Mouse (Mus musculus) right cerebral cortex, postnatal 25 days (tissue): ENCODE results near the gene St3gal3.

Source experiments
- DNase-seq: peaks from one replicate; pipeline ENCODE4 v3.0.0; 2022

Gene St3gal3

DNA sequence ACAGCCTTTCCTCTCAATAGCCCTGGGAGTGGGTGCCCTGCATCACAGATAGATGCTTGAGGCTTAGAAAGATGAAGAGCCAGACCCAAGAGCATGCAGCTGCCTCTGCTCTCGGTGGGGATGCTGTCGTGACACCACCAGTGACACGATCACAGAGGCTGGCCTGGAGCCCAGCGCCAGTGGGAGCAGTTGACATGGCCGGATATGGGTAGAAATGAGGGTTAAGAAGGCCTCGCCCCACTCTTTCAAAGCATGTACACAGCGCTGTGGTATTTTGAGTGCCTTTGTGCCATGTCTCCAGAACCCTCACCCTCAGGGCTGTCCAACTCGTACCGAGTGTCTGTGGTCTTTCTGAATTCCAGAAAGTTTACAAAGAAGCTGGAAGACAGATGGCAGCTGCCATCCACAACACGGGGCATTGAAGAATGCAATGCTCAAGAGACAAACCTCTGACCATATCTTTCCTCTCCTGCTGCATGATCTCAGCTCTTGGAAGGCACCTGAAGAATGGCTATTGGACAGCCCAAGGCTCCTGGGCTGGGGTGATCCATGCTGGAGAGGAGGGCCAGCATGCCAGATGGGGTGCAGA, 118.3 kb downstream of the St3gal3 start:
- DNase-seq = no peak

DNA sequence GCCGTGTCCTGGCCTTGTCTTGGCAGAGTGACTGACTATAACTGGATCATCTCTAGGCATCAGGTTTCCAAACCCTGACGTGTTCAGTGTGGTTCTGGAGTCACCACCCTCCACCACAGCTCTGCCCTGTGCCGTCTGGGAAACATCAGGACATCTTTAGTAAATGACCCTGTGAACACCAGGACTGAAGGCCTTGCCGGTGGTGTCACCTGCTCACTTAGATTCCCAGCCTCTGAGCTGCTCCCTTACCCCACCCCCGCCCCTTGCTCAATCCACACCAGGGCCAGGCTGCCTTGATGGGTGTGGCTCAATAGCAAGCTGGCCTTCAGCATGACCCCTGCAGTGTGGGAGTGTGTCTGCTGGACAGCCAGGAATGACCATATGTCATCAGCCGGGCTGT, 119.1 kb downstream of the St3gal3 start:
- no peak for DNase-seq

DNA sequence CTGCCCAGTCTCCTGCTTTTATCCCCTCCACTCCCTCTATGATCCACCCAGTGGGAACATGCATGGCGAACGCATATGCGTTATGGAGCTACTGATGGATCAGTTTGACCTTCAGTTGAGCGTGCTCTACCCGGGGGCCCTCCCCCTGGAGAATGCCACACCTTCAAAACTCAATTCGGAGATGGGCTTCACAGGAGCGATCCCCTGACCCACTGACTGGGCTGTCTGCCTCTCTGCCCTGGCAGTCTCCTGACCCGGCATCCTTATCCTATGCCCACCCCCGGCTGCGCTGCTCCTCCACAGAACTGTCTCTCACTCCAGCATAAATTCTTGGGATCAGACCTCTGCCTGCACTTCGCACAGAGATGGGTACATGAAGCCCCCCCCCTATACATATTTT, 119.6 kb downstream of the St3gal3 start:
- DNase-seq = no peak

DNA sequence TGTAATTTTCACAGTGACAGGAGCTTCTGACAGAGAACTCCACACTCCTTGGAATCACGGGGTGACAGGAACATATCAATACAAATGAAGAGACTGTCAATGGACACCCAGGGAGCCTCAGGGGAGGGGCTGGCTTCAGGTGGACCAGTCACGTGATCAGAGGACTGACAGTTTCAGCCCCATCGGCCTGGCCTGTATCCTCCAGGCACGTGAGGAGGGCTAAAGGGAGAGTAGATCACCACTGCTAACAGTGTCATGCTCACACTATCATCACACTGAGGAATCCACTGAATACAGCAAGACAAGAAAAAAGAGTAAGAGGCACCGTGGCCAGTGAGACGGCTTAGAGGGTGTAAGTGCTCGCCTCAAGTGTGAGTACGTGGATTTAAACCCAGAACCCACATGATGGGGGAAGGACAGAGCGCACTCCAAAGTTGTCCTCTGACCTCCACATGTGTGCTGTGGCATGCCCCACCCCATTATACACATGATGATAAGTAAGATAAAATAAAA, 124.0 kb downstream of the St3gal3 start:
- DNase-seq = no peak

DNA sequence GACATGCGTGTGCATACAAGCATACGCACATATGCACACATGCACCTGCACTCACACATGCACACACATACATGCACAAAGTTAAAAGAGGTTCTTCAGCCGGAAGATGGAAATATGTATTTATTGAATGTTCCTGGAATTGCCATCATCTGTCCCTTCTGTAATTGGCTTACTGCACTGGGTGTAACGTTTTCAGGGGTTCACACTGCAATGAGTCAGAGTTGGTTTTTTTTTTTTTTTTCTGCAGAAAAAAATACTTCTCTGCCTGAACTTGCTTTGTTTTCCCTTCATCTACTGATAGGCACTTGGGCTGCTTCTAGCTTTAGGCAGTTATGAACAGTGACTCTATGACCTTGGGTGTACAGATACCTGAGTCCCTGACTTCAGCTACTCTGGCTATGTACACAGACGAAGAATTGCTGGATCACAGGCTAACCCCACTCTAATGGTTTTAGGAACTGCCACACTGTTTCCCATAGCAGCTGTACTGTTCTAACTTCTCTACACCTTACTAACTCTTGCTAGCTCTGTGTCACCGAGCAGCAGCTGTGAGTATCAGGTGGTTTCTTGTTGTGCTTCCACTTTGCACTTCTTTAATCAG, 126.2 kb downstream of the St3gal3 start:
- DNase-seq = no peak

DNA sequence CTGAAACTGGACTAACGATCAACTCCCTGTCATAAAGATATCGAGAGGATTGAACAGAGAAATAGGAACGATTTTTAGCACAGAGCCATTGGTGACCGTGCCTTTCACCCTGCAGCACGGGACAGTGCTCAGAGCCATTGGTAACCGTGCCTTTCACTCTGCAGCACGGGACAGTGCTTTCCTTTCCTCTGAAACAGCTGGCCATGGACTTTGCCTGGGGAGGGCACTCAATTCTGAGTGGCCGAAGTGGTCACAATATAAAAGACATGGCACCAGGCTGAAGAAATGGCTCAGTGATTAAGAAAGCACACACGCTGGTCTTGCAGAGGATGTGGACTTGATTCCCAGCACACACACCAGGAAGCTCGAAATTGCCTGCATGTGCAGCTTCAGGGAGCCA, 133.4 kb downstream of the St3gal3 start:
- DNase-seq = no peak

DNA sequence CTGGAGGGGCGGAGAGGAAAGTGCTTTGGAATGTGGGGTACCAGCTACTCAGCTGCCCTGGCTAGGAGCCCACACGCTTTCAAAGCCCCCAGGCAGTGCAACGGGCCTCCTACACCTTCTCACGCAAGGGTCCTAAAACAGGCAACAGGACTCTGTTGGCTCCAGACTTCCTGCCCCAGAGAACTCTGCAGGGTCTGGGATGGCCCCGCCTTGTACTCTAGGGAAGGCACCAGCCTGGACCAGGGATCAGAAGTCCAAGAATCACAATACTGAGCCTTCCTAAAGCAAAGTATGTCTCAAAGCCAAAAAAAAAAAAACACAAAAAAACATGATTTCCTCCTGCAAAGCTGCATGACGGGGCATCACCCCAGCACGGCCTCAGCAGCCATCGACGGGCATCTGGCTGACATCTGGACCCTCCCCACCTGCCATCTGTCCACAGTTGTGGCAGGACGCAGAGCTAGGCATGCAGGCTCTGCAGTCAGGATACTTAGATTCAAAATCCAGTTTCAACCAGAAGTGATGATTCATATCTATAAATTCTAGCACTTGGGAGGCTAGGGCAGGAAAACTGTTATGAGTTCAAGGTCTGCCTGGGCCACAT, 134.0 kb downstream of the St3gal3 start:
- no peak for DNase-seq

DNA sequence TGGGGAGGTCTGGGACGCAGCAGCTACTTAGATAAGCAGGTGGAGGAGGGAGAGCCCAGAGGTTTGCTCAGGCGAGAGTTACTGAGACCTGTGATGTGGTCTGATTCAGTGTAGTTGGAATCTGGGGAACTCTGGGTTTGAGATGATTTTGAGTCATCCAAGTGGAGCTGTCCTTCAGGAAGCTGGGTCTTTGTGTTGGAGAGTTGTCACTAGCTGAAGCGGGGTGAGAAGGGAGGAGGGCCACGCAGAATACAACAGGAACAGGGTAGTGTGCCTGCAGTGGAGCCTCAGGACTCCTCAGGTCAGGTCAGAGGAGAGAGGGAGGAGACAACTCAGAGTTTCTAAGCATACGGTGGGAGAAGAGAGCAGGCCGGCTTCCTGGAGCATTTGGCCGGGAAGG, 134.8 kb downstream of the St3gal3 start:
- DNase-seq = no peak

DNA sequence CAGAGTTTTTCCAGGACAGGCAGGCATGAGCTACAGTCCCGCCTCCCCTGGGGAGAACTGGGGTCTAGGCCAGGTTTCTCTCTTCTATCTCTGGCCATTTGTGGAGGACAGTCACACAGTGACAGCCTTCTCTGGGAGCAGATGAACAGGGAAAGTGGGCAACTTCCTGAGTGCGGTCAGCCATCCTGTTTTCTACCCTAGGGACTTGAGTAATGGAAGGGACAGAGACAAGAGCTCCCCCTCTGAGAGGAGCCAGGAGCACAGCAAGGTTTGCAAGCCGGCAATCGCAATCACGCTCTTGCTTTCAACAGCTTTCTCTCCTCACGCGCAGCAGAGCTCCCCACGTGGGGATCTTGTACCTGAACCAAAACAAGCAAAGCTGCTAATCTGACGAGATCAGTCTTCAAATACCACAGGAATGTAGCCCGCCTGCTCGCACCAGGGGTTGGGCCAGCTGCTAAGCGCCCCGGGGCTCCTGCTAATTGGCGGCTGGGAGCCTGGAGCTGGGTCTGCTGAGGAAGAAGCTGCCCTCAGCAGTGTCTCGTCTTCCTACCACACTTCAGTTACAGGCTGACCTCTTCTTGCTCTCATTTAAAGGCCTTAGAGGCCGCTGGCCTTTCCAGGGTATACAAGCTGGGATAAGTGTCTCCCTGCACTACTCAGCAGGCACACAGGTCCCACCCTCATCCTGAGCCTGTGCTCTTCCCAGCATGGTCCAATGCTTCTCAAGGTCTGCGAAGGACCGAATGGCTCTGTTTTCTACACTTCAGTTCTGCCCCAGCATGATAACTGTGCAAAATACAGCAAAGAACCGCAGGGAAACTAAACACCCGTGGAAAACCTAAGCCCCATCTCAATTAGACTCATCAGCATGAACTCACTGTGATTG, 137.1 kb downstream of the St3gal3 start:
- peak; percentile 31 for DNase-seq

DNA sequence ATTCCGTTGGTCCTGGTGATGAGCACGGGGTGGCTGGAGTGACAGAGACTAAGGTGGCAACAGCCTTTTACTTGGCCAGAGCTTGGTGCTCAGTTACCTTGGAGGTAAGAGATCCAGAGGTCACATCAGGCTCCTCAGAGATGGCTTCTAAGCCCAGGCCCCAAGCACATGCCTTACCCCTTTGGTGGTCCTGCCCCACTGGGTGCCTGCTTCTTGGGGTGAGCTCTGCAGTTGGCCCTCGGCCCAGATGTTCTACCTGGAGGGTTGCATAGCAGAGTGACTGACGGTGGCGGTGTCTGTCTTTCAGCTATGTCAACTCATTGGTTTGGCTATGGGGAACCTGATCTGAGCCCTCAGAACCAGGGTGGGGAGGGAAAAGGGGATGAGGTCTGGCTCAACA, 138.0 kb downstream of the St3gal3 start:
- DNase-seq = no peak

DNA sequence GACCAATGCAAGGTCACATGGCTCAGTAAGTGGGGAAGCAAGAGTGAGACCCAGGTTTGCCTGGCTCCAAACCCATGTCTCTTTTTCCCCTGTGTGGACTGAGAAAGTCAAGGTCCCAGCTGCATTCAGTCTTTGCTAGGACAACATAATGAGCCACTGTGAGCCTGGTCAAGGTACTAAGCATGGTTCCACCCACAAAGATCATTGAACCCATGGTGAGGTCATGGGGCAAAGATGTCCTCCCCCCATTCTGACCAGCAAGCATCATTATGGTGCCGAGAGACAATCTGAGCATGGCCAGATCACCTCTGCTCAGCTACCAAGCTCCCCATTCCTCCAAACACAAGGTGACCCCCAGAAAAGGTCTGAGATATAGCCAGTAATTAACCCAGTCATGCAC, 139.3 kb downstream of the St3gal3 start:
- no peak for DNase-seq

DNA sequence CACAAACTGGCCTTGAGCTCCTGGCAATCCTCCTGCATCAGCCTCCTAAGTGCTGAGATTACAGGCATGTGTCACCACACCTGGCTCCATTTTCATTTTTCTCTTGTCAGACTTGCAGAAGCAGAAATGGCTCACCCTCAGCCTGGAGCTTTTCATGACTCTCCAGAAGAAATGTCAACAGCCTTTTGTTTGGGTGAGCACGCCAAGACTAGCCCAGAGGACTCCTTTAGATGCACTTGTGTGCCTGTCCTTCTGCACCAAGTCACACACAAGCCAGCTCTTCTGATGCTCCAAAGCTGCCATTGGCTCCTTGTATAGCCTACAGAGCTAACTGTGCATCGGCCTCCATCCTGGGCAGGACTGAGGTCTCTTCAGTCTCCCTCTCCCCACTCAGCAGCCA, 141.3 kb downstream of the St3gal3 start:
- no peak for DNase-seq

DNA sequence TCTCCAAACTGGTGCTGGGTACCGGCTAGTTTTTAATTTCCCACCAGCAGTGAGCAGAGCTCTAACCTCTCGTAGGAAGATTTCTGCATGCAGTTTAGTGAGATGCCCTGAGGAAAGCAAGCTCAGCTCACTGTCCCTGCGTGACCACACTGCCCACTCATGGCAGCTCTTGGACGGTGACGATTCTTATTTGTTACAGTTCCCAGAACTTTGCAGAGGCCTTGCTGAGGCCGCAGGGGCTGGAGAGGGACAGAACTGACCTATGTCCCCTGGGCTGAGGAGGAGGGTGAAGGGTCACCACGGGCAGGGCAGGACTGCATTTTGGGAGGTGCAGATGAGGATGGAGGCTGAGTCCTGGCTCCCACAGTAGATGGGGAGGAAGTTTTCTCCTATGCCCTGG, 141.8 kb downstream of the St3gal3 start:
- no peak for DNase-seq

DNA sequence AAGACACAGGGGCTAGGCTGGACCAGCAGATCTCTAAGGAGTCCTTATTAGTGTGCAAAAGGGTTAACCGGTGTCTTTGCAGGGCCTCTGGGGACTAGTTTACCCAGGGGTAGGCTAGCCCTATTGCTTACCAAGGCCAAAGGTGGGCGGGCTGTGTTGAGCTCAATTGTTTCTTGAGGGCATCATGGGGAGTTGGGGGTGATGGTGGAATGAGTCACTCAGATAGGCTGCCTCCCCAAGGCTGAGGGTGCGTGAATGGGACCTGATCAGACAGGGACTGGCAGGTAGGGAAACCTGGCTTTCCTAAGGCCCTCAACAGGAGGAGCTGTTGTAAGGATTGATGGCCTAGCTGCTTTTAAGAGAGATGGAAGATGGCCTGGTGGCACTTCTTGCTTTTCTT, 142.7 kb downstream of the St3gal3 start:
- DNase-seq = no peak

DNA sequence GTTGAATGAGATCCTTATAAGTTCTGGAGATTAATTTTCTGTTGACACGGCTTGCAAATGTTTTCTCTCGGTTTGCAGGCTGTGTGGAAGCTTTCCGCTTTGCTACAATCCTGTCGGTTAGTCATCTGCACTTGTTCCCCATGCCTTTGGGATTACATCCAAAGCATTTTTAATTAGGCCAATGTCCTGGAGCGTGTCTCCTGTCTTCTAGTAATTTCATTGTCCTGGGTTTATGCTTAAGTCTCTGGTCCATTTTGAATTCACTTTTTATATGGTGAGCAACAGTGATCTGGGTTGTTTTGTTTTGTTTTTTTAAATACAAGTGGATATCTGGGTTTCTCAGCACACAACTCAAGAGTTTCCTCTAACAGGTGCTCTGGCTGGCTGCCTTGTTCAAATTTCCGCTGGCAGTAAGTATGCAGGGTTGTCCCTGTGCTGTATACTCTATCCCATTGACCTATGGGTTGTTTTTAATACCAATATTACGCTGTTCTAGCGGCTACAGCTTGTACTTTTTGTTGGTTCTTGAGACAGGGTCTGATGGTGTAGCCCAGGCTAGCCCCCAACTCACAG, 143.6 kb downstream of the St3gal3 start:
- DNase-seq = no peak

DNA sequence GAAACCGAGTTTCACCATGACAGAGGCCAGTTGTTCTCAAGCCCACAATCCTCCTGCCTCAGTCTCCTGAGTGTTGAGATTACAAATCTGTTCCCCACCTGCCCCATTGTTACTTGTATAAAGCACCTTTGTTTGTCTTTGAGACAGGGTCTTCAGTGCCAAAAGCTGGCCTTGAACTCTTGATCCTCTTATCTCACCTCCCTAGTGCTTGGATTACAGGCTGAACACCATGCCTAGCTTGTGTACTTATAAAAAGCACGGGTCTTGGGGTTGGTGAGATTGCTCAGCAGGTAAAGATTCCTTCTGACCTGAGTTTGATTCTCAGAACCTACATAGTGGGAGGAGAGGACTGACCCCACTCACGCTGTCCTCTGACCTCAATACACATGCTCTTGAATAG, 144.1 kb downstream of the St3gal3 start:
- no peak for DNase-seq

DNA sequence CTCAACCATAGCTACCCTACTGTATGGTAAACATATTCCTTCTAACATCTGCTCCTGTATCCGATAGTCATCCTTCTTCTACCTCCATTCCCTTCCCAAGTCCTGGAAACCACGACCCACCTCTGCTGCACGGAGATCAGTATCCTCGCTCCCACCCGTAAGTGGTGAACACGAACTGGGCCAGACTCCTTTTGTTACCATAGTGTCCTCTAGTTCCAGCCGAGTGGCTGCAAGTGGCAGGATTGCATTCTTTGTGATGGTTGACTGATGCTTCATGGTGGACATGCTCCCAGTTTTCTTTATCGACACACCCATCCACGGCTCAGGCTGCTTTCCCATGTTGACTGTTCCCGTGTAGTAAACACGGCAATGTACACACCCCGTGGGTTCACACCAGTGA, 144.9 kb downstream of the St3gal3 start:
- no peak for DNase-seq

DNA sequence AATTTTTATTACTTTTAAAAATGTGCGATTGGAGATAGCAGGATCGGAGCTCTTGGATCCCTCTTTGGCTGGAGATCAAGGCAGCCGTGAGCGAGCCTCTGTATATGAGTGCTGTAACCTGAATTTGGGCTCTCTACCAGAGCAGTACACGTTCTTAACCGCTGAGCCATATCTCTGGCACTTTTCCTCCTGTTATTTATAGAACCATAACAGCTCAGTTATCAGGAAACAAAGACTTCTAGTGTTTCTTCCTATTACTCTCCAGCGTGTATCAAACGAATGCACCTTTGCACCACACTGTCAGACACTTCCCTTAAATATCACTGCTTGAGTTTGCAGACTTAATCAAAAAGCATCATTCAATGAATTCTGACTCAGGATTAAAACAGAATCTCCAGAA, 147.9 kb downstream of the St3gal3 start:
- no peak for DNase-seq

DNA sequence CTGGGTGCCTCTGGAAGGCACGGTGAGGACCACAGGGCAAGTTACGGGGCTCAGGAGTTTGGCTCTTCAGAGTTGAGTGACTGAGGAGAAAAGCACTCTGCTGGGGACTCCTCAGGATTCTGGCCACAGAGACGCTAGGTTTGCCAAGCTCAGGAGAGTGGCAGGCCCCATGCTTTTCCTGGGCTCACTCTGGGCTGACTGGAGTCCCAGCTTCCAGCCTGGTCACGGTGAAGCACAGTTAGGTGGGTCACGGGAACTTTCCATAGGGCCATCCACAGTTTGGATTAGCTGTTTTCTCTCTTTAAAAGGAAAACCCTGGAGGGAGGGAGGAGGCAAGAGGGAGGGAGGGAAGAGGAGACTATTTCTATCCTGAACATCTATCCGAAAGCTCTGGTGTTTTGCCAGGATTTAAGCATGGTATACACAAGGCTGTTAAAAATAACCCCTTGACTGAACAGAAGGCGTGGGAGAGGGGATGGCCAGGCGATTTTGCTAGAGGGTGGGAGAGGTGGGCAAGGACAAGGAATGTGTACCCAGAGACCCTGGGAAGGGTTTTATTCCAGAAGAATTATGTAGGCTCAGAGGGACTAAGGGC, 149.6 kb downstream of the St3gal3 start:
- peak; percentile 17 for DNase-seq

DNA sequence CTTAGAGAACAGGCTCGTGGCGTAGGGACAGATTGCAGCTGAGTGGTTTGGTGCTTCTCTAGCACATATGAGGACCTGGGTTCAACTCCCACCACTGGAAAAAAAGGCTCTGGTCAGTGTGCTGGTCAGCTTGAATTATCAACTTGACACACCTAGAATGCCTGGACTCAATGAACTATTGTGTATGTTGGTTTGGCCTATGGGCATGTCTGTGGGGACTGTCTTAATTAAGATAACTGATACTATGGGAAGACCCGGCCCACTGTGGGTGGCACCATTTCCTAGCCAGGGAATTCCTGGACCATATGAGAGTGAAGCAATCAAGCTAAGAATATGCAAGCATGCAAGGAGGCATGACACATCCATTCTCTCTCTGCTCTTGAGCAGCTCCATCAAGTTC, 150.5 kb downstream of the St3gal3 start:
- no peak for DNase-seq

DNA sequence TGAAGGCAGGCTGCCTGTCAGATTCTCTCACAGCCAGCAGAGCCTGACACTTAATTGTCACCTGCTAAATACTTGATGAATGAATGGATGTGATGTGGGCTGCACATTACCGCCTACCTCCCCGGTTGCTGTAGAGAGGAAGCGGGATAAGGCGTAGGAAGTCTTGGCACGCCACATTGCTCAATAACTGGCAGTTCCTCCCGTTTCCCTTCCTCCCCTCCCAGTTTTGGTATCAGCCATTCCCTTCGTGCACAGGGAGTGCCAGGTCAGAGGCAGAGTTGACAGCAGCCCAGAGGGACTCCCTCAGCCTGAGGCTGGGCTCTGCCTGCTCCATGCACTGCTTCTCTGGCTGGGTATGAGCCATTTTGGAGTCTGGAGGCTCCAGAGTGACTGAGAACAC, 152.0 kb downstream of the St3gal3 start:
- DNase-seq = peak; percentile 63

DNA sequence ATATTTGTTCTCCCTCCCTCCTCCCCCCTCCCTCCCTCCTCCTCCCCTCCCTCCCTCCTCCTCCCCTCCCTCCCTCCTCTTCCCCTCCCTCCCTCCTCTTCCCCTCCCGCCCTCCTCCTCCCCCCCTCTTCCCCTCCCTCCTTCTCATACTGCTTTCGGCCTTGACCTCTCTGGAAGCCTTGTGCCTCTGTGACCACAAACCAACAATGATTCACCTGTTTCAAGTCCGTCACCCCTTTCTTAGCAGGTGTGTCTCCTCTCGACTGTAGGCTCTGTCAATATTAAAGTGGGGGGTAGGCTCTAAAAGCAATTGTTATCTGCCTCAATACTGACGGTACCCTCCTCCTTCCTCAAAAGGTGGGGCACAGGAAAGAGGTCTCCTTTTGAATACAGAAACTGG, 153.2 kb downstream of the St3gal3 start:
- no peak for DNase-seq

DNA sequence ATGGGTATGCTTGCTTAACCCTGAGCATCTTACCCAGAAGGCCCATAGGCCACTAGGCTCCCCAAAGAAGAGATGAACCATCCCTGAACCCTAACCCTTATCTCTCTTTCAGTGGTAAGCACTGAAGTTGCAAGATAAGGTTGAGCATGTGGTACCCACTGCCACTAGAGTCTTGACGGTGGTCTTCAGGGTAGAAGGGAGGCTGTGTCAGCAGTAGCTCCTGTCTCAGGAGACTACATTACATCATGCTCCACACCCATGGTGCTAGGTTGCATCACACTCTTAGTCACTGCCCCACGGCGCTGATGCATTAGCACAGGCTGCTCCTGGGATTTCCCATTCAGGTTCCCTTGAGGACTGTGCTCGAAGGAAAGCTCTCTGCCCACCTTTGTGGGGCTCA, 154.6 kb downstream of the St3gal3 start:
- no peak for DNase-seq
